Mouse (Mus musculus) adrenal gland, adult 2 months (tissue): ENCODE results near the gene Tulp3. TPM values are rescaled to one million over a fixed set of nuclear protein-coding genes. Genes with fewer than 3 reads are reported as not detected.
"Not testable (repeated sequence)": the region's sequence is repeated elsewhere in the genome, so short reads cannot be mapped to it uniquely, and the experiment has no call there.

Experiments used
- DNase-seq: peaks from one replicate; pipeline ENCODE4 v3.0.0; 2021
- polyA plus RNA-seq: library from polyadenylated mRNA; depleted of rRNA; stranded (reverse); fragments of >200 nt; gene quantifications from 2 replicates; pipeline ENCODE4 v1.2.3, GENCODE M21; 2012
- total RNA-seq, 2 experiments: library from RNA; stranded (reverse); gene quantifications; 2 replicates each; pipeline ENCODE4 v1.2.3; 2021

The Tulp3 gene
- total and polyA plus RNA-seq, 3 experiments: 25.7 to 42.6 (median 34.9) TPM

GRCm38 (mm10) chr6:128358999-128359398, 3.3 kb upstream of the Tulp3 start:
- DNase-seq: peak; percentile 78

GRCm38 (mm10) chr6:128355201-128355681, 410 bp downstream of the Tulp3 start:
- peak; percentile 85 for DNase-seq

- no peak for DNase-seq
These were observed 1.5 kb downstream of the Tulp3 start for GRCm38 (mm10) chr6:128354140-128354539.

GRCm38 (mm10) chr6:128349711-128350110, 5.9 kb downstream of the Tulp3 start:
- no peak for DNase-seq

GRCm38 (mm10) chr6:128346782-128347181, 8.9 kb downstream of the Tulp3 start:
- no peak for DNase-seq

- DNase-seq: peak; percentile 34
These were observed 10.0 kb downstream of the Tulp3 start for GRCm38 (mm10) chr6:128345623-128346022.

GRCm38 (mm10) chr6:128341956-128342723, 13.5 kb downstream of the Tulp3 start:
- no peak for DNase-seq

- no peak for DNase-seq
These were observed 16.8 kb downstream of the Tulp3 start for GRCm38 (mm10) chr6:128338876-128339275.

- DNase-seq: no peak
These were observed 18.2 kb downstream of the Tulp3 start for GRCm38 (mm10) chr6:128337467-128337866.

GRCm38 (mm10) chr6:128334397-128335124, 21.1 kb downstream of the Tulp3 start:
- DNase-seq: peak; percentile 60

GRCm38 (mm10) chr6:128318317-128318716, 37.3 kb downstream of the Tulp3 start:
- DNase-seq: peak; percentile 37

GRCm38 (mm10) chr6:128315597-128315996, 40.1 kb downstream of the Tulp3 start:
- no peak for DNase-seq

GRCm38 (mm10) chr6:128314796-128315195, 40.9 kb downstream of the Tulp3 start:
- no peak for DNase-seq

- peak; percentile 42 for DNase-seq
These were observed 47.3 kb downstream of the Tulp3 start for GRCm38 (mm10) chr6:128308311-128308710.

GRCm38 (mm10) chr6:128304801-128305200, 50.9 kb downstream of the Tulp3 start:
- DNase-seq: no peak

- DNase-seq: not testable (repeated sequence)
These were observed 53.0 kb downstream of the Tulp3 start for GRCm38 (mm10) chr6:128302640-128303039.

- DNase-seq: no peak
These were observed 53.8 kb downstream of the Tulp3 start for GRCm38 (mm10) chr6:128301891-128302290.

GRCm38 (mm10) chr6:128301458-128301857, 54.2 kb downstream of the Tulp3 start:
- DNase-seq: no peak

- peak; percentile 90 for DNase-seq
These were observed 55.3 kb downstream of the Tulp3 start, which contains the start of gene Tead4 for GRCm38 (mm10) chr6:128300134-128301001. Gene Tead4 (minus strand): TSS chr6:128300823.

GRCm38 (mm10) chr6:128299292-128300133, 56.1 kb downstream of the Tulp3 start:
- DNase-seq: no peak

GRCm38 (mm10) chr6:128298246-128298645, 57.4 kb downstream of the Tulp3 start:
- no peak for DNase-seq
